Mouse (Mus musculus): ENCODE measurements at regions not wholly inside any gene's neighbourhood (a gene's known extent, or its start where the extent isn't known, plus 50 kb on each side); places are given as distances from the start of the nearest gene placed in this dataset.

DNA sequence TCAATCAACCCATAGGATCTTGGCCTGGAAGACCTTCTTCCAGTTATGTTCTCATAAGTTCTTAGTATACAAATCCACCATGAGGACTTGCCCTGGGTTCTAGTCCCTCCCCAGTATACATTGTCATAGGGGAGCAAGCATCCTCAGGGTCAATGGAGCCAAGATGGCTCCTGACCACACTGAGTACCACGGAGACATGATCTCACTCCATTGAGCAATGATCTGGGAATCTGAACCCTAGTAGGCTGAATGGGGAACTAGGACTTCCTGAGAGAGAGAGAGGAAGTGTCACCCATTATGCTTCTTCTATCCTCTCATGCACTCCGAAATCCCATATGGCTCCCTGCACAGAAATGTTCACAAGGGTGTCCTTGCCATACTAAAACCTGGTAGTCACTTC is 1229.3 kb upstream of the A1bg start:
- DNase-seq = no peak
- Histone ChIP-seq H3K36me3 (ENCODE audit: insufficient read depth) (no peaks in the 10 kb centered on the region), H3K9me3 (ENCODE audit: low read length) (no peaks in the 10 kb centered on the region), H3K9ac (no peak overlapping the region), H3K27me3 (ENCODE audit: insufficient read depth, low read length) (no peaks in the 10 kb centered on the region), H3K27ac (ENCODE audit: low read depth, low read length) (no peak overlapping the region), H3K4me1 (ENCODE audit: insufficient read depth) (no peaks in the 10 kb centered on the region), H3K4me2 (ENCODE audit: low read depth) (no peak overlapping the region), H3K4me3 (ENCODE audit: low read depth, low read length) (no peak overlapping the region)
- no peak for TF ChIP-seq CTCF (IDR thresholded peaks at IDR 0.05; ENCODE audit: low read depth)
- WGBS = 94% methylated on average over 2 of the region's 2 CpGs
- no peak for ATAC-seq

DNA sequence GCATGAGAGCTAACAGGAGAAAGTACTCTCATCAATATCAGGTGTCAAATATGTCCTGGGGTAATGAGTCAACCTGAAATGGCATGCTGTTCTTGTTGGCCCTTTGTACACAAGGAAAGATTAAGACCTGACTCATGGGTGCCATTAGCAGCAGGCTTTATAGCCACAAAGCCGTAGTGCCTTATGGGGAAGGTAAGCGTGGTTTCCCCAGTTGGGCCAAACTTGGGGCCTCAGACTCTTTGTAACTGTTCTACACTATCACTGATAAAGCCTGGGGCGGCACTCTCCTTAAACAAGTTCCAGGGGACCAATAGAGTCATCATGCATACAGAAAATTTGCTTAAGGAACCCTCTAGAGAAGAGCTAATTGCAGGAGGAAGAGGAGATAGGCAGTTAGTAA is 1228.9 kb upstream of the A1bg start:
- Histone ChIP-seq H3K4me1 (ENCODE audit: insufficient read depth) (no peaks in the 10 kb centered on the region), H3K27ac (ENCODE audit: low read depth, low read length) (no peak overlapping the region), H3K36me3 (ENCODE audit: insufficient read depth) (no peaks in the 10 kb centered on the region), H3K9ac (no peak overlapping the region), H3K9me3 (ENCODE audit: low read length) (no peaks in the 10 kb centered on the region), H3K4me3 (ENCODE audit: low read depth, low read length) (no peak overlapping the region), H3K27me3 (ENCODE audit: insufficient read depth, low read length) (no peaks in the 10 kb centered on the region), H3K4me2 (ENCODE audit: low read depth) (no peak overlapping the region)
- 96% methylated on average over 3 of the region's 3 CpGs for WGBS
- no peak for DNase-seq
- ATAC-seq = no peak
- TF ChIP-seq CTCF (IDR thresholded peaks at IDR 0.05; ENCODE audit: low read depth) = no peak

DNA sequence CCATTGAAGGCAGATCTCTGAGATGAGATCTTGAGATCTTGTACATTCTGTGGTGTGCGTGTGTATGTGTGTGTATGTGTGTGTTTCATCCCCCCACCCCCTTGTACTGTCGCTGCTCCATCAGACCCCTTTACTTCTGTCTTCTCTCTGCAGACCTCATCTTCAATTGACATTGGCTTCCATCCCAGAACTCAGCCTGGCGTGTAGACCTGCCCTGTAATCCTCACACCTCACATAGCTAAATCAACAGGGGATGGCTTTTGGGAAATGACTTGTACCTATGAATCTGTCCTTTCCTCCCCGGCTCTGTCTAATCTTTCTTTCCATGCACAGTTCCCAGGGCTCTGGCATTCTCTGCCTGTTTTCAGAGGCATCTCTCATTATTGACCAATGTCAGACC is 1227.5 kb upstream of the A1bg start:
- no peak overlapping the region for H3K4me3 ChIP-seq (ENCODE audit: low read depth, low read length)
- H3K27ac ChIP-seq (ENCODE audit: low read depth, low read length) = no peak overlapping the region
- H3K36me3 ChIP-seq (ENCODE audit: insufficient read depth) = no peaks in the 10 kb centered on the region
- H3K9me3 ChIP-seq (ENCODE audit: low read length) = no peaks in the 10 kb centered on the region
- 69% methylated on average over 4 of the region's 4 CpGs for WGBS
- no peak overlapping the region for H3K4me2 ChIP-seq (ENCODE audit: low read depth)
- H3K4me1 ChIP-seq (ENCODE audit: insufficient read depth) = no peaks in the 10 kb centered on the region
- no peak overlapping the region for H3K9ac ChIP-seq
- no peaks in the 10 kb centered on the region for H3K27me3 ChIP-seq (ENCODE audit: insufficient read depth, low read length)
- no peak for ATAC-seq
- TF ChIP-seq CTCF (IDR thresholded peaks at IDR 0.05; ENCODE audit: low read depth) = no peak
- DNase-seq = no peak

DNA sequence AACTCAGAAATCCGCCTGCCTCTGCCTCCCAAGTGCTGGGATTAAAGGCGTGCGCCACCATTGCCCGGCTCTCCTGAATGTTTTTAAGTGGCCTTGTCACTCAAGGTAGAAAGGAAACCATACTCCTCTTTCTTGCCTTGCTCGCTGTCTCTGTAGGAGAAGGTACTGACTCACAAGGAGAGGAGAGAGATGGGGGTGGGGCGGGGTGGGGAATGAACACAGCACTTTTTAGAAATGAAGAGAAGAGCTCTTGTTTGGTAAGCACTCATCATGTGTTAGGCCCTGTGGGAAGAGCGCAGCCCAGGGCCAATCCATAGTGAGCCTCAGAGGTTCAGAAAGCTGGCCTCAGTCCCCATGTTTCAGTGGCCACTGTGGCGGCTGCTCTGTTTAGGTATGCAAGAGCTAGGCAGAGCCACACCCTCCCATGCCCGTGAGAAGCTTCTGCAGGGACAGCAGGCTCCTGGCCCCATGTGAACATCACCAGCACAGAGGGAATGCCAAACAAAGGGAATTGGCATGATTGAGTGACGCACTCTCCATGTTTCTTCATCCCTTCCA is 1225.9 kb upstream of the A1bg start:
- ATAC-seq = no peak
- no peak overlapping the region for H3K4me3 ChIP-seq (ENCODE audit: low read depth, low read length)

DNA sequence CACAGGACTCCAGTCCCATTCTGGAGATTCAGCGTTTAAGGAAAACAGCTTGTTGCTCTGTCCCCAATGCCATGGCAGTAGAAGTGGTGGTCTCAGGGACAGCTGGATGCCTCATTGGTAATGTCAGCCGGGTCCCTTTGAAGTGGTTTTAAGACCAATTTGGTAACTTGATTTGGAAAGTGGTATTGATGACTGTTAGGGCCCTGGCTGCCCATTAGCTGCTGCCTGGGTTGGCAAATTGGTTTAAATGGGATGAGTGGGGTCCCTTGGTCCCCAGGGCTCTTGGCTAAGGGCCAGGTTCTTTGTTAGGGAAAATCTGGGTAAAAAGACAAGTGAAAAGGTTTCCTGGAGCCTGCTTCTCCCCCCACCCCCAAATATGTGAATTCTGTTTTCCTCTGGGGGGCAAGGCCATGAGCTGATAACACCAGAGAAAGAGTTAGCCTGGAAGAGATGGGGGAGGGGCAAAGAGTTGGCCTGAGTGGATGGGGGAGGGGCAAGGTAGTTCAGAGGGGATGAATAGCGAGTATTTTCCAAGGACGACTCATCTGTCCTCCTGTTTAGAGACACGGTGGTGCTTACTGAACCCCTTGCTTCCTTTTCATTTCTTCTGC is 1224.6 kb upstream of the A1bg start:
- H3K4me3 ChIP-seq (ENCODE audit: low read depth, low read length) = no peak overlapping the region
- no peak for DNase-seq
- no peaks in the 10 kb centered on the region for H3K36me3 ChIP-seq (ENCODE audit: insufficient read depth)
- H3K9me3 ChIP-seq (ENCODE audit: low read length) = no peaks in the 10 kb centered on the region
- no peak overlapping the region for H3K9ac ChIP-seq
- 14% methylated on average over 5 of the region's 5 CpGs for WGBS
- TF ChIP-seq CTCF (IDR thresholded peaks at IDR 0.05; ENCODE audit: low read depth) = no peak
- H3K4me2 ChIP-seq (ENCODE audit: low read depth) = no peak overlapping the region
- H3K4me1 ChIP-seq (ENCODE audit: insufficient read depth) = no peaks in the 10 kb centered on the region
- H3K27ac ChIP-seq (ENCODE audit: low read depth, low read length) = no peak overlapping the region
- ATAC-seq = no peak
- H3K27me3 ChIP-seq (ENCODE audit: insufficient read depth, low read length) = no peaks in the 10 kb centered on the region

More for the DNA sequence above, 1225.9 kb upstream of the A1bg start:
- Histone ChIP-seq H3K27me3 (ENCODE audit: insufficient read depth, low read length) (no peaks in the 10 kb centered on the region), H3K9me3 (ENCODE audit: low read length) (no peaks in the 10 kb centered on the region), H3K4me1 (ENCODE audit: insufficient read depth) (no peaks in the 10 kb centered on the region), H3K9ac (no peak overlapping the region), H3K27ac (ENCODE audit: low read depth, low read length) (no peak overlapping the region), H3K4me2 (ENCODE audit: low read depth) (no peak overlapping the region), H3K36me3 (ENCODE audit: insufficient read depth) (no peaks in the 10 kb centered on the region)
- DNase-seq = no peak
- 87% methylated on average over 10 of the region's 10 CpGs for WGBS
- no peak for TF ChIP-seq CTCF (IDR thresholded peaks at IDR 0.05; ENCODE audit: low read depth)

DNA sequence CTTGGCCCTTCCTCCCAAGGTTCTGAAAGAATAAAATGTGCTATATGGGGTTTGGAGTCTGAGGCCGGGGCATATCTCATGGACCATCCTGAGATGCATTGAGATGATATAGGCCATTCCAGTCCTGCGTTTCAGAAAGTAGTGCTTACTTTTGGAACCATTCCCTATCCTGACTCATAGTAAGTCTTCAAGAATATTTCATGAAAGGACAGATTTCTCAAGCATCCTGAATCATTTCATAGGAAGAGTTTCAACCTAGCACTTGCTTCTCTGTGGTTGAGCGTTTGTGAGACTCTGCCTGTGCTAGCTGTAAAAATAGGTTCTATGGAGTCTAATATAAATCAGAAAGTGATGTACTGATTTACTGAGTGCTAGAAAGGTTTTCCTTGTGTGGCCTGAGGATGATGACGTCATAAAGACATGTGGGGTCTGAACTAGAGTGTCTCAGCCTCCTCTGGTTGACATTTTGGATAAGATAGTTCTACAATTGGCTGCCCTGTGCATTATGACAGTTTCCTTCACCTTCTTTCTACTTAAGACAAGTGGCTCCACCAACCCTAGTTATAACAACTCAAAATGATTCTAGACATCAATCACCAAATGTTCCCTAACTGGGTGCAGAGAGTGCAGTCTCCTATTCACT is 1223.0 kb upstream of the A1bg start:
- no peak overlapping the region for H3K9ac ChIP-seq
- no peaks in the 10 kb centered on the region for H3K9me3 ChIP-seq (ENCODE audit: low read length)
- H3K4me1 ChIP-seq (ENCODE audit: insufficient read depth) = no peaks in the 10 kb centered on the region
- no peak overlapping the region for H3K4me2 ChIP-seq (ENCODE audit: low read depth)
- no peak overlapping the region for H3K4me3 ChIP-seq (ENCODE audit: low read depth, low read length)
- no peaks in the 10 kb centered on the region for H3K27me3 ChIP-seq (ENCODE audit: insufficient read depth, low read length)
- TF ChIP-seq CTCF (IDR thresholded peaks at IDR 0.05; ENCODE audit: low read depth) = no peak
- no peak for DNase-seq
- ATAC-seq = no peak
- WGBS = 93% methylated on average over 4 of the region's 4 CpGs
- no peak overlapping the region for H3K27ac ChIP-seq (ENCODE audit: low read depth, low read length)
- H3K36me3 ChIP-seq (ENCODE audit: insufficient read depth) = no peaks in the 10 kb centered on the region

DNA sequence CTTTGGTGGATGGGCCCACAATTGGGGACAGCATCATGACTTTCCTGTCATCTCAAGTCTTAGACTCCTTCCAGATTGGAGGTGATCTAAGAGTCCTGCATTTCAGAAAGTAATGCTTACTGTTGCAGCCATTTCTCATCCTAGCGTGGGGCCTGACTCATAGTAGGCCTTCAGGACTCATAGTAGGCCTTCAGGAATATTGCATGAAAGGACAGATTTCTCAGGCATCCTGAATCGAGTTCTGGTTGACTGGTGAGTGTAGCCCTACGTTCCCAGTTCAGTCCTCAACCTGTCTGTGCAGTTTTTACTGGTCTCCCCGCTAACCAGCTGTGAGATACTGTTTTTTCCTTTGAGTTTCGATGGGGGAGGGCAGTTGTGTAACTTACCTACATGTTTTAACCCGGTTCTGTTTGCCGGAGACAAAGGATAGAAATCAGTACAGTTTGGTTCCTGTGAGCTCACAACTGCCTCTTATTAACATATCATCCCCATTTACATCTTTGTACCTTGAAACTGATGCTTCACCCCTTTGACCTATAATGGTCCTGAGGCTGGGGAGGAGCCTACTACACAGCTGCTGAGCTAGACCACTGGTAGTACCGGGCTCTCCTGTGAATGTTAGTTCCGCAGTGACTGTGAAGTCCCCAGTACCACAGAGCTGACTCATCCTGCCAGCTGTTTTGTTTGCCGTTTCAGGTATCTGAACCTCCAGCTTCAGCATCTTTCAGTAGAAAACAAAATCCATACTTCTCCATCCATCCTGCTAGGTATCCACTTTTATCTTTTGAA is 1222.2 kb upstream of the A1bg start:
- no peak for TF ChIP-seq CTCF (IDR thresholded peaks at IDR 0.05; ENCODE audit: low read depth)
- WGBS = 95% methylated on average over 10 of the region's 10 CpGs
- H3K4me3 ChIP-seq (ENCODE audit: low read depth, low read length) = no peak overlapping the region

More for the DNA sequence above, 1222.2 kb upstream of the A1bg start:
- H3K27ac ChIP-seq (ENCODE audit: low read depth, low read length) = no peak overlapping the region
- no peaks in the 10 kb centered on the region for H3K9me3 ChIP-seq (ENCODE audit: low read length)
- no peaks in the 10 kb centered on the region for H3K27me3 ChIP-seq (ENCODE audit: insufficient read depth, low read length)
- ATAC-seq (no peak), DNase-seq (no peak)
- H3K36me3 ChIP-seq (ENCODE audit: insufficient read depth) = no peaks in the 10 kb centered on the region
- H3K9ac ChIP-seq = no peak overlapping the region
- no peaks in the 10 kb centered on the region for H3K4me1 ChIP-seq (ENCODE audit: insufficient read depth)
- no peak overlapping the region for H3K4me2 ChIP-seq (ENCODE audit: low read depth)
